Mouse (Mus musculus) cerebellum, postnatal 36 days (tissue): ENCODE data around the gene Btbd35f26.
"Not testable (repeated sequence)": the region's sequence is repeated elsewhere in the genome, so short reads cannot be mapped to it uniquely, and the experiment has no call there.

ENCODE experiments used
- DNase-seq, 2 experiments: peaks; one replicate each; pipeline ENCODE4 v3.0.0; 2021 to 2022; ENCODE audit warnings: mixed read lengths in 2 of 2

Btbd35f26 gene

DNA sequence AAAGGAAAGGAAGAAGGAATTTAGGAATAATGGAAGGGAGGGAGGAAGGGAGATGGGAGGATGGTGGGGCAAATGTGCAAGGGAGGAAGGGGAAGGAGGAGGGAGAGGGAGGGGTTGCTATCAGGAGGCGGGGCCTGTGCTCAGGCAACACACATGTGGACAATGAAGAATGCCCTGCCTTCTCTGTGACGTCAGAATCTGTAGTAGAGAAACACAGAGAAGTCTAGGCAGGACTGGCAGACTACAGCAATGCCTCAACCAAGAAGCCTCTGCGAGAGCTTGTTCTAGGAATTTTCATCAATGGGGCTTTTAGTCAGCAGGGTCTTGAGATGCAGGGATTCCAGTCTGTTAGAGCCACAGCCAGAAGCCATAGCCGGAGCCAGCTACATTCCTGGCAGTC lies at the start of gene Btbd35f26:
TSS of gene Btbd35f26 (plus strand) at position 301 of the 400 bp plus-strand sequence.
- DNase-seq: not testable (repeated sequence)

DNA sequence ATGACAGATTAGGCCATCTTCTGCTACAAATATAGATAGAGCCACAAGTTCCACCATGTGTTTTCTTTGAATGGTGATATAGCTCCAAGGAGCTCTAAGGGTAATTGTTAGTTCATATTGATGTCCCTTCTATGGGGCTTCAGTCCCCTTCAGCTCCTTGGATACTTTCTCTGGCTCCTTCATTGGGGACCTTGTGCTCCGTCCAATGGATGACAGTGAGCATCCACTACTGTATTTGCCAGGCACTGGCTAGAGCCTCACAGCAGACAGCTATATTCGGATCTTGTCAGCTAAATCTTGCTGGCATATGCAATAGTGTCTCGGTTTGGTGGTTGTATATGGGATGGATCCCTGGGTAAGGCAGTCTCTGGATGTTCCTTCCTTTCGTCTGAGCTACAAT lies 5.7 kb downstream of the Btbd35f26 start:
- not testable (repeated sequence) for DNase-seq

DNA sequence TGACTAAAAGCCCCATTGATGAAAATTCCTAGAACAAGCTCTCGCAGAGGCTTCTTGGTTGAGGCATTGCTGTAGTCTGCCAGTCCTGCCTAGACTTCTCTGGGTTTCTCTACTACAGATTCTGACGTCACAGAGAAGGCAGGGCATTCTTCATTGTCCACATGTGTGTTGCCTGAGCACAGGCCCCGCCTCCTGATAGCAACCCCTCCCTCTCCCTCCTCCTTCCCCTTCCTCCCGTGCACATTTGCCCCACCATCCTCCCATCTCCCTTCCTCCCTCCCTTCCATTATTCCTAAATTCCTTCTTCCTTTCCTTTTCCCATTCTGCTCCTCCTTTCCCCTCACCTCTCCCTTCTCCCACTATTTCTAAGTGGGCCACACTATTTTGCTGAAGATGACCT lies 47.6 kb downstream of the Btbd35f26 start, which contains the start of gene Btbd35f19:
TSS of gene Btbd35f19 (minus strand) at position 101 of the 400 bp plus-strand sequence.
- DNase-seq: not testable (repeated sequence)
